Mouse (Mus musculus) retina, adult 2 months (tissue): ENCODE results near the gene Tor1a.
"Not testable (repeated sequence)": the region's sequence is repeated elsewhere in the genome, so short reads cannot be mapped to it uniquely, and the experiment has no call there.

Source experiments
- DNase-seq: peaks from one replicate; pipeline ENCODE4 v3.0.0-alpha.2; 2012; ENCODE audit warnings: low read depth, low spot score

The Tor1a gene

DNA sequence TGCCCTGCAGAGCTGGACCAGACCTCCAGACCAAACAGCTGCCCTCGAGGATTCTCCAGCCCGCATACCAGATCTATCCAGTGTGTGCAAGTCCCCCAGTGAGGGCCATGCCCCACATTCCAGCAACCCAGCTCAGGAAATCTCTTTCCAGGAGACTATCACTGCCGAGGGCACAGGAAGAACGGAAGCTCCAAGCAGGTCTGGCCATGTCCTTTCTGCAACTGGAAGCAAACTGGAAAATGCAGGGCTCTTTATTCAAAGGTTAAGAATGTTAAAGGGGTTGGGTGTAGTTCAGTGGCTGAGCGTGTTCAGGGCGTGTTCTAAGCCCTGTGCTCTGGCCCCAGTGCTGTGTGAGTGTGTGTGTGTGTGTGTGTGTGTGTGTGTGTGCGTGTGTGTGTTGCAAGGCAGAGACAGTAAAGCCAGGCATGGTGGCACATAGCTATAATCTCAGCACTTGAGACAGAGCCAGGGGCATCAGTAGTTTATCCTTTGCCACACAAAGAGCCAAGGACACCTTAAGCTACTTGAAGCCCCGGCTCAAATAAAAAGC is 48.9 kb downstream of the Tor1a start:
- DNase-seq = no peak

GRCm38 (mm10) chr2:30918126-30918525 is 49.6 kb downstream of the Tor1a start:
- no peak for DNase-seq

DNA sequence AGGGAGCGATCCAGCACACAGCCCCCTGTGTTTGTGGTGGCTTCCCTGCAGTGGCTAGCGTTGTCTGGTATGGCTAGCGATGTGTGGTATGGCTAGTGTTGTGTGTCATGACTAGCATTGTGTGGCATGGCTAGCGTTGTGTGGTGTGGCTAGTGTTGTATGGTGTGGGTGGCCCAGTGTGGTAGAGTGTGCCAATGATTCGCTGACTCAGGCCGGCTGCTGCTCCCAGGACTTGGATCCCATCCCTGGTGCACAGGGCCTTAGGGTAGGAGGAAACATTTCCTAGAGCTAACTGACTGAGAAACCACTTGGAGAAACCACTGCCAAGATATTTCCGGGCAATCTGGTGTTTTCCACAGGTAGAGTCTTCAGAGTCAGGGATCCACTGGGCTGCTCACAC is 50.1 kb downstream of the Tor1a start:
- no peak for DNase-seq

GRCm38 (mm10) chr2:30915933-30916332 is 51.8 kb downstream of the Tor1a start:
- not testable (repeated sequence) for DNase-seq

- no peak for DNase-seq
These were observed 52.4 kb downstream of the Tor1a start for GRCm38 (mm10) chr2:30915376-30915775.

DNA sequence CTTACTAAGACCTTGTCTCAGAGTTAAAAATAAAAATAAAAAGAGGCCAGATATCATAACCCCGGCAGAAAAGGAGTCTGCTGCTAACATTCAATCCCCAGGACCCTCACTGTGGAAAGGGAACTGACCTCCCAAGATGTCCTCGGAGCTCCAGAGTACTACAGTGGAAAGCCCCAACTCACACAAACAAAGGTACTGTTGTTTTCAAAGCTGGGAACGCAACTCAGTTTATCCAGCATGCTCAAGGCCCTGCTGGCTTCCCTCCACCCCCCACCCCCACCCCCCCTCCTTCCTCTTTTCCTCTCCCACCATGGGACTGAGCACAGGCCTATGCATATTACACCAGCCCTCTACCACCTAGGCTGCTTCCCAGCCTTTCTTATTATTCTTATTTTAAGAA is 52.9 kb downstream of the Tor1a start:
- DNase-seq = no peak

DNA sequence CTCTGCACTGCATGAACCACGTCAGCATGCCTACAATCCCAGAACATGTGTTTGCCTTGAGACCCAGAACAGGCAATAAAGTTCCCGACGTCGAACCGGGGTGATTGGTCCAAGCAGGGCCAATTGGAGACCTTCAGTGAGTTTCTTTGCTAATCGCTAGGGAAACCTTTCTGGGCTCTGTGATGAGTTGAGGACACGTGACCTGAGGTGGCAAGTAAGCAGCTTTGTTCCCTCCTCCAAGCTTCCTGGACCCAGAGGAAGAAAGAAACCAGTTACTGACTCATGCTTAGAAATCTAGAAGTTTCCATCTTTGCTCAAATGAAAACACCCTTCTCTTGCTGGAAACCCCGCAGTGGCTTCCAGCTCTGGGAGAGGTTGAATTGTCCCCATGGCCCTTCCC is 54.7 kb downstream of the Tor1a start:
- DNase-seq = no peak

DNA sequence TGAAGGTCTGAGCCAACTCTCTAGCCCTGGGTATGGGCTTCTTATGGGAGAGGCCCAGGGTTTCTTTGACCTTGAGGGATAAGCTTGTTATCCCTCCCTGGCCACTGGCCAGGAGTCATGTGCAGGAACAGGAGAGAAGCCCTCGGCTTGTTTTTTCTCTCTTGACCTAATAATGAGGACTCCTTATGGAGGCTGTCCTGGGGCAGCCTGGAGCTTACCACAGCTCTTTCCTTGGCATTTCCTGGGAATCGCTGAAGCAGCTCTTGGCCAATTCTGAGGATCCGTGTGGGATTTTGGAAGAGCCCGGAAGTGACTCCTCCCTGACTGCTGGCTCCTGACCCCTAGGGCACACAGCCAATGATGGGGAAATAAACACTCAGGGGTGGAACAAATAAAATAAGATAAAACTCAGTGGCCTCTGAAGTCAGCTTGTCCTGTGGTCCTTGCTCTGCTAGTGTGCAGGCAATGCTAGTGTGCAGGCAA is 55.4 kb downstream of the Tor1a start:
- no peak for DNase-seq
